Mouse (Mus musculus): ENCODE results near the gene Tctex1d4. TPM values are rescaled to one million over a fixed set of nuclear protein-coding genes. Genes with fewer than 3 reads are reported as not detected.

Gene Tctex1d4
- 1.3 and 3.0 TPM in 2 replicates for polyA plus RNA-seq (2012; ENCODE audit: low replicate concordance)

GRCm38 (mm10) chr4:117126675-117127290 lies at the start of gene Tctex1d4:
Gene Tctex1d4, plus strand, starts transcription at chr4:117126794.

GRCm38 (mm10) chr4:117095551-117096452 lies 30.8 kb upstream of the Tctex1d4 start, which contains the start of gene Ptch2:
Gene Ptch2, plus strand, starts transcription at chr4:117096075.

GRCm38 (mm10) chr4:117125348-117125909 lies 1.2 kb upstream of the Tctex1d4 start, which contains the start of gene Btbd19:
Gene Btbd19, minus strand, starts transcription at chr4:117125725.

GRCm38 (mm10) chr4:117133817-117134600 lies 7.4 kb downstream of the Tctex1d4 start, which contains the start of gene Plk3:
Gene Plk3, minus strand, starts transcription at chr4:117133963.

GRCm38 (mm10) chr4:117155792-117156355 lies 29.3 kb downstream of the Tctex1d4 start, which contains the start of gene Rps8:
Gene Rps8, minus strand, starts transcription at chr4:117156243.

Other genes with a start within 250 kb of the Tctex1d4 start
- 0.03 and 0.09 TPM in 2 replicates for gene Zswim5, start 249.4 kb upstream of the Tctex1d4 start, polyA plus RNA-seq (2012; ENCODE audit: low replicate concordance)
- gene Urod, start 132.4 kb upstream of the Tctex1d4 start, polyA plus RNA-seq (2012; ENCODE audit: low replicate concordance) = 4.5 and 43.6 TPM in 2 replicates
- 22.0 and 30.3 TPM in 2 replicates for gene Hectd3, start 131.5 kb upstream of the Tctex1d4 start, polyA plus RNA-seq (2012; ENCODE audit: low replicate concordance)
- 0.81 and 2.7 TPM in 2 replicates for gene Eif2b3, start 107.4 kb upstream of the Tctex1d4 start, polyA plus RNA-seq (2012; ENCODE audit: low replicate concordance)
- 0.15 and 0.34 TPM in 2 replicates for gene Ptch2, start 30.7 kb upstream of the Tctex1d4 start, polyA plus RNA-seq (2012; ENCODE audit: low replicate concordance)
- gene Btbd19, start 1.1 kb upstream of the Tctex1d4 start, polyA plus RNA-seq (2012; ENCODE audit: low replicate concordance) = 23.7 and 63.1 TPM in 2 replicates
- 13.9 and 15.8 TPM in 2 replicates for gene Plk3, start 7.2 kb downstream of the Tctex1d4 start, polyA plus RNA-seq (2012; ENCODE audit: low replicate concordance)
- 259 and 2,410 TPM in 2 replicates for gene Rps8, start 29.4 kb downstream of the Tctex1d4 start, polyA plus RNA-seq (2012; ENCODE audit: low replicate concordance)
- 0.65 and 2.0 TPM in 2 replicates for gene Kif2c, start 55.8 kb downstream of the Tctex1d4 start, polyA plus RNA-seq (2012; ENCODE audit: low replicate concordance)
- gene Tmem53, start 125.2 kb downstream of the Tctex1d4 start, polyA plus RNA-seq (2012; ENCODE audit: low replicate concordance) = 0.20 TPM in 1 of 2 replicates, not detected in the other
- not detected in 2 replicates for gene Armh1, start 125.3 kb downstream of the Tctex1d4 start, polyA plus RNA-seq (2012; ENCODE audit: low replicate concordance)

All from hematopoietic multipotent progenitor cell, adult 10-12 weeks (in vitro differentiated cells).